Mouse (Mus musculus) brain, embryonic 14.5 days (tissue): Measurements from ENCODE around the gene Bco1.

Source experiments
- CTCF ChIP-seq: fragments of 200-500 bp; IDR thresholded peaks from 2 replicates; pipeline ENCODE4 v1.5.1; 2012; ENCODE audit warnings: inconsistent platforms, mild to moderate bottlenecking, moderate library complexity, borderline replicate concordance; ENCODE audit not compliant: insufficient read depth, insufficient read length; ENCODE audit errors: extremely low read depth
- POLR2A ChIP-seq: fragments of 200-500 bp; IDR thresholded peaks from 2 replicates; pipeline ENCODE4 v1.6.1; 2012; ENCODE audit warnings: mild to moderate bottlenecking, inconsistent platforms, borderline replicate concordance; ENCODE audit not compliant: poor library complexity, insufficient read depth, insufficient read length, severe bottlenecking; ENCODE audit errors: extremely low read depth

GRCm38 (mm10) chr8:117159031-117159430 lies 63.4 kb downstream of the Bco1 start:
- TF ChIP-seq CTCF = no peak
- TF ChIP-seq POLR2A = no peak
